Mouse (Mus musculus) cerebellum, adult 2 months (tissue): ENCODE data around the gene Plcg2.

Source experiments
- CTCF ChIP-seq: fragments of 200-500 bp; IDR thresholded peaks from 2 replicates; pipeline ENCODE4 v1.5.1; 2011; ENCODE audit warnings: low read depth, mild to moderate bottlenecking, control low read depth, low read length, moderate library complexity, borderline replicate concordance; ENCODE audit not compliant: insufficient read depth
- POLR2A ChIP-seq: fragments of 200-500 bp; IDR thresholded peaks from 2 replicates; pipeline ENCODE4 v1.6.1; 2011; ENCODE audit warnings: low read length, control low read depth, borderline replicate concordance; ENCODE audit not compliant: insufficient read depth

GRCm38 (mm10) chr8:117652318-117652717, 154.2 kb downstream of the Plcg2 start:
- TF ChIP-seq CTCF (no peak), POLR2A (no peak)
